Mouse (Mus musculus) adrenal gland, postnatal 4 days (tissue): ENCODE measurements around the gene 1110008P14Rik. TPM values are rescaled to one million over a fixed set of nuclear protein-coding genes. Genes with fewer than 3 reads are reported as not detected.

Source experiments
- DNase-seq, 2 experiments: peaks; one replicate each; pipeline ENCODE4 v3.0.0; 2021 to 2022; ENCODE audit warnings: low spot score in 2 of 2, mixed read lengths in 2 of 2
- total RNA-seq, 2 experiments: library from RNA; stranded (reverse); gene quantifications; 2 replicates each; pipeline ENCODE4 v1.2.3; 2021

Gene 1110008P14Rik
- total RNA-seq, 2 experiments from 2014 or later = 94.9 to 121 TPM

DNA sequence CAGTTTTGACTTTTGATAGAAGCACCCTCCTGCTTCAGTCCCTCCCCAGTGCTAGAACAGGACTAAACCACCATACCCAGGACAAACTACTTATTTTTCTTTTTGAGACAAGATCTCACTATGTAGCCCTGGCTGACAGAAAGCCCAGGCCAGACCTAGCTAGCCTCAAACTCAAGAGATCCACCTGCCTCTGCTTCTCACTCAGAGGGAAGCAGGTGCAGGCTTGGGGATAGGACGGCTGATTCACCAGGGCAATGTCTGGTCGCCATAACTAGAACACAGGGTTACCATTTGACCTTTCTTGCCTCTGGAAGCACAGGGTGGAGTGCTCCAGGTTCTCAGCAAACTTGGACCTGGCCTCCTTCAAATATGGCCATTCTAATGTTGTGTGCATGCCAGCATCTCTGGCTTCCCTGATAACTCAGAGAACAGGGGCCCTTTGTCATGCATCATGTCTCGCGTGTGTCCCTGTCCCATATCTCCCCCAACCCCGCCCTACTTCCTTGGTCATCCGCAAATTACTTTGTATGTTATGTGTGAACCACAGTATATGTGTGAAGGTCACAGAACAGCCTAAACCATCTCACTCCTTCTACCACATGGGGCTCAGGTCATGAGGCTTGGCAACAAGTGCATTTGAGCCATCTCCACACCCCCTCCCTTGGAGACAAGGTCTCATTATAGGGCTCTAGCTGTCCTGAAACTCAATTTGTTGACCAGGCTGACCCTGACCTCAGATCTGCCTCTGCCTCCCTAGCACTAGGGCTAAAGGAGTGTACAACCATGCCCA is 31.2 kb upstream of the 1110008P14Rik start:
- DNase-seq = no peak

DNA sequence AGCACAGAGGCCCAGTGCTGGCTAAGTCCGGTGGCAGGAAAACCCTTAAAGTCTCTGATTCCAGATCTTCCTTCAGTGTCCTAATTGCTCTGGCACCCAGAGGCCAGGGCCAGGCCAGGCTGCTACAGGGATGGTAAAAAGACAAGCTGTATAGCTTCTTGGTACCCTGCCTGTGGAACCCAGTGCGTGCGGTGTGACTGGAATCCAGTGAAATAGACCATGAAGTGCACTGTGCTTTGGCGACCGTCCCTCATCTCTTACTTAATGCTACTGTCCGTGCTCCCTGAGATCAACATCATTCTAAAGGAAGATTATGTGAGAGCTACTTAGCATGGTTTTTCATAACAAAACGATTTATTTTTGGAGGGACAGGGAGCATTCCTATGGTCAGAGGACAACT is 29.7 kb upstream of the 1110008P14Rik start:
- DNase-seq = no peak

DNA sequence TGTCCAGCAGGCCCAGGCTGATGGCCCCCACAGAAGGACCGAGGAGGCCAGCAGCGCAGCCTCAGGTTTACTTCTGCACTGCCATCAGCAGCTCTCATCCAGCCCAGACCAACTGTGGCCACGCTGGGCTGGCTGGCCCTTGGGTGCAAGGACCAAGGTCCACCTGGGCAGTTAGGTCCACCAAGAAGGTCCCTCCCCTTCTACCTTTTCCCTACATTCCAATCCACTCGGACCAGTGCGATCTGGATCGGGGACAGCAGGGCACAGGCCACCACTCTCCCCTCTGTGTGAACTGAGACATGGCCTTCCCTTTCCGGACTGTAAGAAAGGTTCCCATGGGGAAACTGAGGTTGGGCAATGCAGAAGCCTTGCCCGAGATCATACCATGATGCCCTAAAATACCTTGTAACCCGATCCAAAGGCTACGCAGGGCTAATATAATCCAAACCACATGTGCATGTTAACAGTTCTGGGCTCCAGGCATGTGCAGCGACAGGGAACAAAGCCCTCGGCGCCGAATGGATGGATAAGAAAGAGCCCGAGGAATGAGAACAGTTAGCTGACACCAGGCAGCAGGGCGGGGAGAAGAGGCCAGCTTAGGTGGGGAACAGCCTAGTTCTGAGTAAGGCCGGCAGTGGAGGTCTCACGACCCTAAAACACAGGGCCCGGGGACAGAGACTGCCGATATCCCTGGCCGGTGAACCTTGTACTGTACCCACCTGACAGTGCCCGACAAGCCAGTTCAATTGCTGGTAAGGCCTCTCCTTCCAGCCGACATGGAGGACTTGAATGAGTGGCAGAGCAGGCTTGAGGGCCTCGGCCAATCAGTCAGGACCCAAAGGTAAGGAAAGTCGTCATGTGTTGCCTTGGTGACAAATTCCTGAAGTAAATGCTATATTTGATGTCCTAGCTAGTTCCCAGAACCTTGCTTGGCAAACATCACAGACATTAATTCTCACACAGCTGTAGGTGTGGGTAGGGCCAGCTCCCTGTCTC is 27.0 kb upstream of the 1110008P14Rik start:
- no peak for DNase-seq

DNA sequence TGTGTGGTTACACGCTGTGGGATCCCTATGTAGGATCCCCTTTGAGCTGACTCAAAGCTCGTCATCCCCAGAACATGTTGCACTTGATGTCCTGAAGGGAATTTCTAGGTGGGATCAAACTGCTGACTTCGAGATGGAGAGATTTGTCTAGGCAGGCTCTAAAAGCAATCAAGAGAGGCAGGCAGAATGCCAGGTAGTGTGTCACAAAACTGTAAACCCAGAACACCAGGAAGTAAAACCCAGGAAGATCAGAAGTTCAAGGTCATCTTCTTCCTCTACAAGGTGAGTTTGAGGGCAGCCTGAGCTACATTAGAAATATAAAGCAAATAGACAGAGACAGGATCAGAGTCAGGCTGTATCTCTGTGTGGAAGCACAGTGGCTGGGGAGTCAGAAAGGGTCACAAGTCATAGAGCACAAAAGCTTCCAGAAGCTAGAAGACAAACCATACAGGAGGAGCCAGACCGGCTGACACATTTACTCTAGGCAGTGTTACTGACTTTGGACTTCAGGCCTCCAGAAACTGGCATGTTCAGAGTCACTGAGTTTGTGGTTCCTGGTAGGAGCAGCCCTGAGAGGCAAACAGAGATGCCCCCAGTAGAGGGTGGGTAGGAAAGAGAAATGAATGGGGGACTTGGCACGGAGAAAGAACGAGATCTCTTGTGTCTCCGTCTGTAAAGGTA is 25.5 kb upstream of the 1110008P14Rik start:
- DNase-seq = no peak

DNA sequence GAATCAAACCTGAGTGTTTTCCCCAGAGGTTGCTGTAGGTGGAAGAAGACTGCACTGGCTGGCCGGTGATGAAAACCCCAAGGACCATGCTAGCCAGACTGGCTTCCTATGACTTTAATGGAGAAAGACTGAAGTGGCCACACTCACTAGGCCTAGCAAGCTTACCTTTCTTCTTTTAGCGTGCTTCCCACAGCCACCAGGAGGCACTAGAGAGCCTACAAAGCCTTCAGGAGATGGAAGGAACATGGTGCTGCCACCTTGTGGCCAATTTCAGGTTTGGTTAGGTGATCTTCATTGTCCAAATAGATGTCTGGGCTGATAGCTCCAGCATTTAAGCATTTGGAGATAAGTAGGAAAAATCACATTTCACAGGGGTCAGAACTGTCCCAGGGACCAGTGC is 22.9 kb upstream of the 1110008P14Rik start:
- peak; percentile 89 to 91 for DNase-seq

DNA sequence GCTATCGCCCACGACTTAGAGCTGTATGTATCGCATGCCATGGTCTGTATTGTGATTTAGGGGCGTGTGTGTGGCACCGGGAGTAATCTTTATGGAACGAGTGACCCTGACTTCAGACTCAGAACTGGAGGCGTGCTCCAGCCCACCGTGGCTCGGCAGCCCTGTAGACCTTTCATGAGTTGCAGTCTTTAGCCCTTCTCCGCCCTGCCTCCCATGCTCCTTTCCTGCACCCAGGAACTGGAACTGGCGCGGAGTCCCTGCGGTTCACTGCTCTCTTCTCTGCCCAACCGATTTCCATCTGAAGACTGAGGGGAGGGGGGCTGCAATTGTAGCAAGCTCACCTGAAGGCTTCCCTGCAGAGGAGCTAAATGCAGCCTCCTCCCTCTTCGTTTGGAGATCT is 15.0 kb upstream of the 1110008P14Rik start:
- DNase-seq = no peak

DNA sequence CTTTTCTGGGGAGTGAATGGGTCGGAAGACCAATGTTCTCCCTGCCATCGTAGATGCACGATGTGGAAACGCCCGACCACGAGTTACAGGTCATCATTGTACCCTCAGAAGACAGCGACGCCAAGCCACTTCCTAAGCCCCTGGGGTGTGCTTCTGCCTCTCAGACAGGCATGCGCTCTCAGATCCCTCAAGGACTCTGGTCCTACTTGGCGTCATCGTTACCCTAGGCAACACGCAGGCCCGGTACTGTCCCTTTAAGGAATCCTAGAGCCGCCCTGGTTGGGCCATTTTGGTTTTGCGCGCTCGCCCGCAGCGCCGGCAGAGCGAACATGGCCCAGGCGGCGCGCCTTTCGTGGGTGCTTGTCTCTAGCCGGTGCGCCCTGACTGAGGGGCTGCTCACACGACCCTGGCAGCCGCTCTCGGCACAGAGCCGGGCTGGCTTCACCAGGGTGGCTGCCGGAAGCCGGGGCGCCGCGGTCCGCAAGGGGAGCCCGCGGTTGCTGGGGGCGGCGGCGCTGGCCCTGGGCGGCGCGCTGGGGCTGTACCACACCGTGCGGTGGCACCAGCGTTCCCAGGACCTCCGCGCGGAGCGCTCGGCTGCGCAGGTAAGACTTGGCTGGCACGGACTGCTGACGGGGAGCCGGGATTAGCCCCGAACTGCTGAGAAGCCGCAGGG is 14.3 kb upstream of the 1110008P14Rik start:
- DNase-seq = peak; percentile 63 to 74

DNA sequence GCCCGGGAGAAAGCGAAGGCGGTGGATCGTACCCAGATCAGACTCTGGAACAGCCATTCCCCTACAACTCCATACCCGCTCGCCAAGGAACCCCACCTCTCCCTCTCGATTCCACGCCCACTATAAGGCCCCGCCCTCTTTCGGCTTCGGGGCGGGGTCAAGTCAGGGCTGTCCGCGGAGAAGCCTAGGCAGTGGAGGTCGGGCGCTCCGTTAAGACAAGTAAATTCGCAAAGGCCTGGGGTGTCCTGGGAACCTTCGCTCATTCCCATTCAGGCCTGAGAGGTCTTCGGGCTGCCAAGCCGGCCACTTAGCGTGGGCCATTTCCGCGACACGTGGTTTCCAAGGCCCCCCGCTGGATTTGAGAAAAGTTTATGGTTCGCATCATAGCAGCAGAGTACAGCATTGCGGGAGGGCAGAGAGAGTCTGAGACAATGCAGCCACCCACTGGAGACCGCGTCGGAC is 13.8 kb upstream of the 1110008P14Rik start, which contains the start of gene Ptges2:
Gene Ptges2, plus strand, starts transcription at position 413 of the 462 bp plus-strand sequence.
- peak; percentile 72 to 84 for DNase-seq

DNA sequence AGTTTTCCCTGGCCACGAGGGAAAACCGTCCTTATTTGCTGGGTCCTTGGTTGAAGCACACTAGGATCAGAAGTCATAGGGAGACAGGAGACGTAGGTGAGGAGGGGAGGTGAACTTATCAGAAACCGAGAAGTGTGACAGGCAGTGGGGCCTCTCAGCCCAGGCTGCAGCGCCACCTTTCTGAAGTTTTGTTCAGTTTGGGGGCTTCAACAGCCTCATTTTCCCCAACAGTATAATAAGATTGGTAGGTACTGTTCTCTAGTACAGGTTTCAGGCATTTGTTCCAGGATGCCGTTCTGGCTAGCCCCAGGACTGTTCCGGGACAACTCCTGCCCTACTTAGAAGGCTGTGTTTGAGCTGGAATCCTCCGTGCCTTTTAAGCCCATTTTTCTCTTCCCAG is 13.2 kb upstream of the 1110008P14Rik start:
- no peak for DNase-seq

DNA sequence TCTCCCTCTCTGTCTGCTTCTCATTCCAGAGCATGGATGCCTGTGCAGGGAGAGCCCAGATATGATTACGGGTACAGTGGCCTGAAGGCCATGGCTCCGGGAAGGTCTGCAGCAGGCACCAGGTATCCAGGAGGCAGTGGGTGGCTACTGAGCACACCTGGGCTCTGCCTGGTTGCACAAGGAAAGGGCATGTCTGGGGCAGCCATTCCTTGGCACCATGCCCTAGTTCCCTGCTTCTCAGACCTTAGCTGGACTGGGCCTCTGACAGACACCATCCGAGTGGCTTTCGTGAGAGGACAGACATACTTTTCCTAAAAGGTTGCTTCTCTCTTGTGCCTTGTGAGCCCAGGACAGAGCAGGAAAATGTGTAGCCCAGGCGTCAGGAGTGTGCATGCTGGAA is 10.3 kb upstream of the 1110008P14Rik start:
- DNase-seq = no peak

DNA sequence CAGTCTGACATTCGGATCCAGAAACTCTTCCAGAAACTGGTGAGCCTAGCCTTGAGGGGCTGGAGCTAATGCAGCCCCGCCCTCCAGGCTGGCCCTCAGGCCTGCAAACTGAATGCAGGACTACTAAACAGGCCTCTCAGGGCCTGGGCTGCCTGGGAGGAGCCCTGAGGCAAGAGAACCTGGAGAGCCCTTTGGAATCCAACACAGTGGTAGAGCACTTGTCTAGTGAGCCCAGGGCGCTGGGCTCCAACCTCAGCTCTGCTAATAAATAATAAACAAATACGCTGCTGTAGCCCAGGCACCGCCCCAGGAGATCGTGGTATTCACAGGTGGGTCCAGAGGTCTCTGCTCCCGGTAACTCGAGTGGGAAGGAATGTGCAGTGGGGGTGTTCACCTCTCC is 9.1 kb upstream of the 1110008P14Rik start:
- DNase-seq = no peak

DNA sequence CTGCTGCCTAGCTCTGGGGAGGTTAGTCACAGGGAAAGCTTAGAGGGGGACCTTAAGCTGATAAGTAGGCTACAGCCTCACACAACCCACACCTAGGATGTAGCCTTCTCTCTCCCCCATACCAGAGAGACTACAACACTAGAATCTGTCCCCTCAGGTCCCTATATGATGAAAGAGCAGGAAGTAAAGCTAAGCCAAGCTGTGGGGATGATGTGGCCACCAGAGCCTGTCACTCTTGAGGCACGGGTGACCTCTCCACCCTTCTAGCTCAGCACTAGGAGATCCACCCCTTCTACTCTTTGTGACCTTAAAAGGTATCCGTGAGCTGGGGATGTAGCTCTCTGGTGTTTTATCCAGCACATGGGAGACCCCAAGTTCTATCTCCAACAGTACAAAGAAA is 7.4 kb upstream of the 1110008P14Rik start:
- DNase-seq = no peak

DNA sequence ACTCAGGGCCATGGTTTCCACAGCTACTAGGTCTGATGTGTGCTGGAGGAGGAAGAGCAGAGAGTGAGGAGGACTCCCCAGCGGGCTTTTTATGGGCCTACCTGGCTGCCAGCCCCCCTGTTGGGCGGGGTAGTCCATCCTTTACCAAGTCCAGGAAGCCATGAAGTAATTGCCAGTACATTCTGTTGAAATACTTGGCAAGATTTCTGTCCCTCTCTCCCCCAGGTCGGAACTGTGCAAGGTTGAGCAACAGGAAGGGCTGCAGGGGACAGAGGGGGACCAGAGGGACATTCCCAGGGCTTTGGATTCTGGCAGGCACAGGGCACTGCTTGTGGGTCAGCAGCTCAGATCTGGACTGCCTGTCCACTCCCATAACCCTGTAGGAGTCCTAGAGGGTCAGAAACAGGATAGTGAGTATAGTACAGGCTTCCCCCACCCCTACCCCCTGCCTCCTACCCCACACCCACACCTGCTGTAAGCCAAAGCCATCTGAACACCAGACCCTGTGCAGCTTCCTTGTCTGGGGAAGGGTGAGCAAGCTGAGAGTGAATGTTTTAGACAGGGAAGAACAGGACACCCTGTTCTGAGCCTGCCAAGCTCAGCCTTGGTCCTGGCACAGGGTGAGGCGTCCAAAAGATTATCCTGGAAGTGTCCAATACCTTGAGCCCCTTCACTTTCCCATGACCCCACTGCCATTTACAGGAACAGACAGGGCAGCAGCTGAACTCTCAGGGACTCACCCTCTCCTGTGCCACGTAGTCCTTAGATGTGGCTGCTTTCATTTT is 6.2 kb upstream of the 1110008P14Rik start, which contains the start of gene Lcn2:
Gene Lcn2, minus strand, starts transcription at position 547 of the 785 bp plus-strand sequence.
- no peak for DNase-seq

DNA sequence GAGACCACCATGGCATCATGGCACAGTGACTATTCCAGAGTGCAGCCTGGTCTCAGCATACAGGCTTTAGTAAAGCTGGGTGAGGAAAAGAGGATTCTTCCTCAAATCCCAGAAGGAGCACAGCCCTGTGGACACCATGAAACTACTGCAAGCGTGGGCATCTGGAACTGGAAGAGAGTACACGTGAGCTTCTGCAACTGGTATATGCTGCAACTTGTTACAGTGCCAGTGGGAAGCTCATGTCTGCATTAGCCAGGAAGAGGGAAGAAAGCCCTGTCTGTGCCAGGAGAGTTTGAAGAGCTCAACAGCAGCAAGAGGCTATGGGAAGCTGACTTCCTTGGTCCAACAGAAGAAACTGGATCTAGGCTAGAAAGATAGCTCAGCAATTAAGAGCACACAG is 951 bp upstream of the 1110008P14Rik start:
- DNase-seq = no peak

DNA sequence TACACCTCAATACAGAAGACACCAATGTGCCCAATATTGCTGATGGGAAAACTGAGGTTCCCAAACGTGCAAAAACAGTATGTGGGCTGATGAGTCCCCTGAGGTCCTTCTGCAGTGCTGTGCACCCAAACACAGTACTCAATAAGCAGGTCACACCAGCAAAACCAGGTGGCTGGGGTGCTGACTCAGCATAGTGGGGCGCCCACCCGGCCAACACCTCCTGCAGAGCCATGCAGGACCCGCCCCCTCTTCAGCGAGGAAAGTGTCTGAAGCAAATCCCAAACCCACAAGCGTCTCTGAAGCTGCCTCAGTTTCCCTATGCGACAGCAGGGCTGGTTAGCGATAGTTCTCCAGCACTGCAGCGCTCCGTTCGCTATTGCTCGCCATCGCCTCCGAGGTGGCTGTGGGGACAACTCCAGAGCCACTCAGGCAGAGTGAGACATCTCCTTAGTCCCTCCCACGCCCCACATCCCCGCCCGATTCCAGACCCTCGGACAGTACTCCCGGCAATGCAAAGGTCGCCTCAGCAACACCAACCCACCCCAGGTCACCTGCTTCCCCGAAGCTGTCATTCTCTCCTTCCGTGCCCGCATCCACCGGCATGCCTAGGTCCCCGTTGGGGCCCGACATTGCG is 480 bp downstream of the 1110008P14Rik start:
- no peak for DNase-seq

DNA sequence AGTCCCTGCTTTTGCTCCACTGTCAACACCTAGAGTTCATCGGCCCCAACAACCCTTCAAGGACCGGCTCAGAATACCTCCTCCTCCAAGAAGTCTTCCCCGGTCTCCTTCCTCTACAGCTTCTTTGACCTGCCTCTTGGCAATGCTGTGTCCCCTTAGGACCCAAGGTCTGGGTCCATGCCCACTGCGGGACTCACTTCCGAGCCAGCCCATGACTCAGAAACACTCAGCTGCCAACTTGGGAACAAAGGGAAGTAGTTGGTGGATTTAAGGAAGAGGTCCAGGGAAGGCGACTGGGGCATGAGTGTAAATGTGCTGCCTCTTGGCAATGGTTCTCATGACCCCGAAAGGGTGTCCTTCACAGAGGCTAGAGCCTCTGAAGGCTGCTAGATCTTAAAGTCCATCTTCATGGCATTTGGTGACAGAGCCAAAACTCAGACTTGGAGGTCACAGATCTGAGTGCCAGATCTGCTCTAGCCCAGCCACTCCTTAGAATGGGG is 1.7 kb downstream of the 1110008P14Rik start:
- DNase-seq = no peak

DNA sequence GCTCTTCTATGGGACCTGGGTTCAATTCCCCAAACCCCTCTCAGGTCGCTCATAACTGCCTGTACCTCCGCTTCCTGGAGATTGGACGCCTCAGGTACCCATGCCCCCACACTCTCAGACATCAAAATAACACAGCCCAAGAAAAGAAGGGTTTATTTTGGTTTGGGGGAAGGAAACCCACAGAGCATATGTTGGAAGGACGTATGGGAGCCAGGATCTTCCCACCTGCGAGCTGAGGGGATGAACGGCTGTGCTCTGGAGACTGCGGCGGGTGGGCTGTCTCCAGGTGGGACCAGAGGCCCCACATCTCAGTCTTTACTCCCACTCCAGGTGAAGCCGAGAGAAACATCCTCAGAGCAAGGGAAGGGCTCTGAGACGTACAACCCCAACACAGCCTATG is 4.8 kb downstream of the 1110008P14Rik start:
- no peak for DNase-seq

DNA sequence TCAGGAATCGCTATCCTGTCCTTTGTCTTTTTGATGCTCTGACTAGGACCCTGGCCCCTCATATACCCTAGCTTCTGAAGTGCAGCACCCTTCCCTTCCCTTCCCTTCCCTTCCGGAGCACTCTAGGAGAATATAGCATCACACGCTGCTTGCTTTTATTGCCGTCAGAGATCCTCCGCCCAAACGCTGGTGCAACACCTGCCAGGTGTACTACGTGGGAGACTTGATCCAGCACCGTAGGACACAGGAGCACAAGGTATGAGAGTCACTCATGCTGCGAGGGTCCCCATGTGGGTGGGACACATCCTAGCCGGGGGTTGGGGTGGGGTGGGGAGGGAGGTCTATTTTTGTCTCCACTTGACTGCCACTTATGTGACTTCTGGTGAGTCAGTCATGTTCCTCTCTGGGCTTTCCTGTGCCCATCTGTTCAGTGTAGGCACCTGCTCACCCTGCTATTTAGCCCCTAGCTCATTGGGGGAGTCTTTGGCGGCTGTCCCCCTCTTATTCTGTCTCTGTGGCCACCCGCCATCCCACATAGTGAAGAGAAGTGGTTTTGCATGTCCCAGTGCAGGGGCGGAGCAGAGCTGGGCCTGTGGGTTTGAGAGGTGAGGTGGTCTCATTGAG is 6.3 kb downstream of the 1110008P14Rik start:
- DNase-seq = no peak

DNA sequence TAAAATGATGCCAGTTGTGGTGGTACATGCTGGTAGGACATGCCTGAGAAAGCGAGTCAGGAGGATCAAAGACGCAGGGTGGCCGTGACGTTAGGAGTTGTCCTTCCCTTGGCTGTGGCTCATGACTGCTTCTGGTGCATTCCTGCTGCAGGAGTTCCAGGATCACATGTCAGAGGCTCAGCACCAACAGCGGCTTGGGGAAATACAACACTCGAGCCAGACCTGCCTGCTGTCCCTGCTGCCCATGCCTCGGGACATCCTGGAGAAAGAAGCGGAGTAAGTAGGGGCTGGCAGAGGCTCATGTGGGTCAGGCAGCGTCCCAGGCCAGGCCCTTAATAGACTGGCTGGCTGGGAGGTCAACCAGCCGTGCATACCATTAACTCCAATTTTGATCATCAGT is 7.5 kb downstream of the 1110008P14Rik start:
- no peak for DNase-seq
